Mouse (Mus musculus) embryonic fibroblast, embryonic 13.5 days (primary cell): ENCODE measurements around the gene Fbxl13.

Experiments
- CTCF ChIP-seq: IDR thresholded peaks from 2 replicates; pipeline ENCODE4 v1.5.1; 2011; ENCODE audit warnings: mild to moderate bottlenecking, control low read depth, low read length, moderate library complexity, borderline replicate concordance; ENCODE audit not compliant: insufficient read depth
- POLR2A ChIP-seq: IDR thresholded peaks from 2 replicates; pipeline ENCODE4 v1.6.1; 2011; ENCODE audit warnings: low read depth, mild to moderate bottlenecking, control low read depth, low read length, moderate library complexity

- TF ChIP-seq POLR2A = no peak
- no peak for TF ChIP-seq CTCF
Observed at GRCm38 (mm10) chr5:21675494-21675893, 30.1 kb upstream of the Fbxl13 start.
